ENCODE assay signal across 8 mouse cellular contexts in the genomic region with DNA sequence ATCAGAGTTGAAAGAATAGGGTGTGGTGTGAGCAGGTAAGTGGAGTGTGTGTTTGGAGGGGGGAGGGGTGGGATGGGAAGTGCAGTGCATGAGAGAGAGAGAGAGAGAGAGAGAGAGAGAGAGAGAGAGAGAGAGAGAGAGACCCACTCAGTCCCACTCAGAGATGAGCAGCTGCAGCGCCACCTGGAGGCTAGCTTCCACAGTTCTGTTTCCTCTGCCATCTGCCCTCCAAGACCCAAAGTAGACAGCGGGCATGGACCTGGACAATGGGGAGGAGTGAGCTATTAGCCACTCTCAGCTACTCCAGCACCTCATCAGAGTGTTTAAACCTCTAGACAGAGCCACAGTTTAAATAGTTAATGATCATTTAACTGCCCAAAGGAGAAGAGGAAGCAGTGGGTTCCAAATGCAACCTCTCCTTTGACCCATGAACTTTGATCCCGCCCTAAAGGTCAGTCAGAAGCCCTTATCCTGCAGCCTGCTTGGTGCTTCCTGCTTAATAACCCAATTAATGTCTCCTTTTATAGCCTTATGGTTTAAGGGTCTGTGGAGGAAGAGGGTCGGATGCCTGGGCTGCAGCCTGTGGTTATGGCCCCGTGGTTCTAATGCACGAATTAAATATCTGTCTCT.
DNase-seq lines count a peak whose midpoint lies in the region; ATAC-seq lines count a peak whose summit lies in the region.
"Had no signal": no experiment of that assay in that cellular context is flagged by ENCODE, and none has a peak within 500 bp of the region (broad histone marks: within the 10 kb centered on the region; RNA-seq: fewer than 3 reads in every experiment).

No protein-coding gene starts in this region.

- H3K27ac ChIP-seq in midbrain, embryonic 10.5 days (replicated peaks): no peak overlapping the region
- H3K27ac ChIP-seq in midbrain, embryonic 16.5 days (ENCODE audit: low read length): no peak overlapping the region
- H3K27ac ChIP-seq: limb, embryonic 15.5 days had no signal

- no peak overlapping the region for H3K4me2 ChIP-seq in midbrain, embryonic 16.5 days (ENCODE audit: low read length)
- H3K4me2 ChIP-seq: limb, embryonic 15.5 days had no signal

- no peak for ATAC-seq in midbrain, embryonic 16.5 days
- 0 out of 2 replicates have a peak, but pooled peaks have one; percentile 52 for ATAC-seq in common myeloid progenitor, adult 5-6 weeks (replicated peaks; ENCODE audit: low read depth, poor library complexity, severe bottlenecking)
- ATAC-seq in megakaryocyte, adult 5-6 weeks (ENCODE audit: poor library complexity, severe bottlenecking): no peak

- H3K36me3 ChIP-seq in midbrain, embryonic 10.5 days: no peaks in the 10 kb centered on the region
- H3K36me3 ChIP-seq in midbrain, embryonic 16.5 days (ENCODE audit: control insufficient read depth, insufficient read depth, low read length): no peaks in the 10 kb centered on the region
- H3K36me3 ChIP-seq: limb, embryonic 15.5 days had no signal

- WGBS in midbrain, embryonic 10.5 days: 68% methylated on average over 6 of the region's 6 CpGs
- 70% methylated on average over 5 of the region's 6 CpGs for WGBS in midbrain, embryonic 16.5 days

- H3K4me1 ChIP-seq in midbrain, embryonic 10.5 days: peaks cover 9% of the 10 kb centered on the region
- H3K4me1 ChIP-seq in midbrain, embryonic 16.5 days (ENCODE audit: control insufficient read depth, insufficient read depth, low read length): peaks cover 10% of the 10 kb centered on the region
- H3K4me1 ChIP-seq: limb, embryonic 15.5 days had no signal

- no peaks in the 10 kb centered on the region for H3K9me3 ChIP-seq in midbrain, embryonic 10.5 days (replicated peaks)
- no peaks in the 10 kb centered on the region for H3K9me3 ChIP-seq in midbrain, embryonic 16.5 days (replicated peaks; ENCODE audit: control insufficient read depth, low read length, poor library complexity, severe bottlenecking)
- H3K9me3 ChIP-seq: limb, embryonic 15.5 days had no signal

- no peak overlapping the region for H3K4me3 ChIP-seq in midbrain, embryonic 10.5 days
- no peak overlapping the region for H3K4me3 ChIP-seq in midbrain, embryonic 16.5 days (ENCODE audit: low read depth, low read length)
- H3K4me3 ChIP-seq: limb, embryonic 15.5 days had no signal

- H3K9ac ChIP-seq in midbrain, embryonic 16.5 days (ENCODE audit: low read depth, low read length): no peak overlapping the region; the same call in 1 of the 2 replicates
- H3K9ac ChIP-seq: limb, embryonic 15.5 days had no signal

- peaks cover 54% of the 10 kb centered on the region for H3K27me3 ChIP-seq in midbrain, embryonic 10.5 days (ENCODE audit: low read depth, poor library complexity, severe bottlenecking)
- no peaks in the 10 kb centered on the region; the same call in 1 of the 2 replicates for H3K27me3 ChIP-seq in midbrain, embryonic 16.5 days (ENCODE audit: control insufficient read depth, insufficient read depth, low read depth, low read length)
- H3K27me3 ChIP-seq: limb, embryonic 15.5 days had no signal

- peak; percentile 39 for DNase-seq in midbrain, embryonic 10.5 days (ENCODE audit: low spot score)
- peak; percentile 27 for DNase-seq in kidney, postnatal 14 days
- peak; percentile 6 for DNase-seq in thymus, postnatal 0 days (ENCODE audit: low spot score)
- DNase-seq in frontal cortex, postnatal 36 days (ENCODE audit: low spot score in 2 of 2): no peak

Comparison
In these comparisons a context has a peak if more than half of its experiments do, and no peak if none do; other contexts are left out.
1. DNase-seq: peak in midbrain, embryonic 10.5 days (single experiment), kidney, postnatal 14 days (single experiment) and thymus, postnatal 0 days (single experiment); none in frontal cortex, postnatal 36 days (0 of 2).